Mouse (Mus musculus): ENCODE measurements around the gene Kdelr3.

The Kdelr3 gene

GRCm38 (mm10) chr15:79516171-79517096 is at the start of gene Kdelr3:
Gene Kdelr3 (plus strand): TSS chr15:79516411.
- no peak for DNase-seq (ENCODE audit: low spot score in 2 of 2)

- peak; percentile 84 to 90 for DNase-seq (ENCODE audit: low spot score in 2 of 2)
These were observed 49.5 kb upstream of the Kdelr3 start for GRCm38 (mm10) chr15:79466601-79467286.

- DNase-seq (ENCODE audit: low spot score in 2 of 2), result no peak
These were observed 46.6 kb upstream of the Kdelr3 start for GRCm38 (mm10) chr15:79469577-79469976.

- DNase-seq (ENCODE audit: low spot score in 2 of 2), result no peak
These were observed 45.6 kb upstream of the Kdelr3 start for GRCm38 (mm10) chr15:79470583-79470982.

- DNase-seq (ENCODE audit: low spot score in 2 of 2), result no peak
These were observed 45.1 kb upstream of the Kdelr3 start for GRCm38 (mm10) chr15:79471095-79471494.

GRCm38 (mm10) chr15:79473042-79473441 is 43.2 kb upstream of the Kdelr3 start:
- DNase-seq (ENCODE audit: low spot score in 2 of 2), result no peak

GRCm38 (mm10) chr15:79473638-79474355 is 42.4 kb upstream of the Kdelr3 start:
- no peak for DNase-seq (ENCODE audit: low spot score in 2 of 2)

GRCm38 (mm10) chr15:79477227-79477626 is 39.0 kb upstream of the Kdelr3 start:
- DNase-seq (ENCODE audit: low spot score in 2 of 2), result no peak

- peak; percentile 72 to 73 for DNase-seq (ENCODE audit: low spot score in 2 of 2)
These were observed 35.0 kb upstream of the Kdelr3 start for GRCm38 (mm10) chr15:79481181-79481688.

GRCm38 (mm10) chr15:79489463-79489862 is 26.7 kb upstream of the Kdelr3 start:
- DNase-seq (ENCODE audit: low spot score in 2 of 2), result no peak

GRCm38 (mm10) chr15:79493527-79493926 is 22.7 kb upstream of the Kdelr3 start:
- DNase-seq (ENCODE audit: low spot score in 2 of 2), result peak in 1 of 2 experiments; percentile 75

- DNase-seq (ENCODE audit: low spot score in 2 of 2), result no peak
These were observed 16.1 kb upstream of the Kdelr3 start for GRCm38 (mm10) chr15:79500110-79500509.

- DNase-seq (ENCODE audit: low spot score in 2 of 2), result peak; percentile 73 to 80
These were observed 13.3 kb upstream of the Kdelr3 start for GRCm38 (mm10) chr15:79502891-79503341.

GRCm38 (mm10) chr15:79503438-79503837 is 12.8 kb upstream of the Kdelr3 start:
- DNase-seq (ENCODE audit: low spot score in 2 of 2), result no peak

- no peak for DNase-seq (ENCODE audit: low spot score in 2 of 2)
These were observed 11.3 kb upstream of the Kdelr3 start, which contains the start of gene Kcnj4 for GRCm38 (mm10) chr15:79504707-79505452. Gene Kcnj4 (minus strand): TSS chr15:79505241.

GRCm38 (mm10) chr15:79505616-79506283 is 10.5 kb upstream of the Kdelr3 start:
- DNase-seq (ENCODE audit: low spot score in 2 of 2), result peak; percentile 72 to 78

- no peak for DNase-seq (ENCODE audit: low spot score in 2 of 2)
These were observed 9.8 kb upstream of the Kdelr3 start for GRCm38 (mm10) chr15:79506460-79506859.

- DNase-seq (ENCODE audit: low spot score in 2 of 2), result peak; percentile 49 to 69
These were observed 9.0 kb upstream of the Kdelr3 start for GRCm38 (mm10) chr15:79507055-79507828.

- DNase-seq (ENCODE audit: low spot score in 2 of 2), result peak; percentile 69 to 82
These were observed 6.2 kb upstream of the Kdelr3 start for GRCm38 (mm10) chr15:79509998-79510397.

GRCm38 (mm10) chr15:79510425-79510824 is 5.8 kb upstream of the Kdelr3 start:
- DNase-seq (ENCODE audit: low spot score in 2 of 2), result no peak

All from frontal cortex, postnatal 36 days (tissue).